Mouse (Mus musculus) layer of hippocampus, adult 11-12 months (tissue): Measurements from ENCODE around the gene Pde4d.
A peak's percentile ranks its signal among the peaks of the same experiment; 100 is the strongest.

Experiments
- DNase-seq: peaks from one replicate; pipeline ENCODE4 v3.0.0; 2022; ENCODE audit warnings: low spot score

Pde4d gene

DNA sequence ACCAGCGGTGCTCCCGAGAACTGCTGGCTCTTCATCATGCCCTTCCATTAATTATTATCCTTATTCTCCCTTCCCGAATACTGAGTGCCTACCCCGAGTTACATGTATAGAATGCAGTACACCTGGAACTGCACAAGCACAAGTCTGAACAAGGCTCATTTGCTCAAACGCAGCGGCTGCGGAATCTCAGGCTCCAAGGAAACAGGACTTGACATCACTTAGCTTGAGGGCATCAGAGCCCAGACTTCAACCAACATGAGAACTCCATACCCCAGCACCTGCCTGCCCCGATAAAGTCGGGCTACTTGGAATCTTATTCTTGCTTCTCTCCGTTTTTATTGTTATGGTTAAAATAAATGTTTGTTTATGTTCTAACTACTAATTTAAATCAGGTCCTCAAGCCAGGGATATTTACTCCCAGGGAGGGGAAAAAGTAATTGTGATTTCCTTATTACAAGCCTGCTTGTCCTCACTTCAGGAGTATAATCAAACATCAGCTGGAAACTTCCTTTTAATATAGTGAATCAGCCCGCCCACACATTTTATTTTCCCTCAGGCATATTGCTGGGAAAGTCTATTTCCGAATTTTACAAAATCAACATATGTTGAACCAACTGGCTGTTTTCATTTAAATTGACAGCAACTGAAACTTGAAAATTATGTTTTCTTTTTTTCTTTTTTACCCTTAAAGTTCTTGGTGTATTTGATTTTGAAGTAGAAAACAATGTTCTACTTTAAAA, 849.9 kb downstream of the Pde4d start:
- DNase-seq, result peak; percentile 9

DNA sequence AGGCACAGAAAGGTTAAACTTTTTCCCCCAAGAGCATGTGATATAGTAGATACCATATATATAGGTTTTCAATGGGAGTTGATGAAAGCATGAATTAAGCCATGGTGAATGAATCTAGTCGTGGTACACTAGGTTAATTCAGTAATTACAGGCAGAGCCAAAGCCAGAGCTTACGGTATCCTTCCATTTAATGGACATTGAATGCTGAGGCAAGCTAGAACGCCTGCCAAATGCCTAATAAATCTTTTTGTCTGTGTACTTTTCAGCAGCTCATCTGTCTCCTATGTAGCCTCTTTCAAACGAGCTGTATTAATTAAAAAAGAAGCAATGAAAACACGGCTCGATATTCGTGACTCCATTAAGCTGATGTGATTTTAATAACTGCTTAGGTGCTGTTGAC, 862.8 kb downstream of the Pde4d start:
- DNase-seq, result no peak

DNA sequence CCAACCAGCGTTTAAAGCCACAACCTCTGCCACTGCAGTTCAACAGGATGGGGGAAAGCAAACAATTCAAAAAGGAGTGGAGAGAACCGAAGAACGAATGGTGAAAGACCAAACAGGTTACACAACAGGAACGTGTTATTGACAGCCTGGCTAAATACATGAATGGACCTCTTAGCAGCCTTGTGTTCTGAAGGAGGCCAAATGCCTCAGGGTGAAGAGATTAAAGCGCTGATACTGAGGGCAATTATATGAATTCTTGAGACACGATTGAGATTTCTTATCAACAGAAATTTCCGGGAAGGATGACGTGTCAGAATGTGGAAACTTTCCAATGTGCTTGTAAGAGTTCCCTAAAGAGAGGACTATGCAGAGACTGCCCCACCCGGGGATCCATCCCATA, 865.9 kb downstream of the Pde4d start:
- no peak for DNase-seq

DNA sequence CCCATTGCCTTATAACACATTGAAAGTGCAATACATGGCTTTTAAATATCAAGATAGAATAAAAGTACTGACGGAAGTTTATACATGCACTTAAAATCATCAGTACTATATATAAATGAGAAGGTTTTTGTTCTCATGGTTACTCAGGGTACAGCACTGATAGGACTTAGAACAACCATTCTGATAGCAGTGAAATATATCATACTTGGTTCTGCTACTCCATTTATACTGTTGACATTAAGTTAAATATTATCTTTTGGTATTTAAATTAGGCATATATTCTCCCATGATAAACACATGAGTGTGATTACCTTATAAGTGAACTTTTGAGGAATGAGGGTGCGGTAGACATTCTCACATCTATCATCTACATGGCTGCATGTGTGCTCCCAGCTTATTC, 867.9 kb downstream of the Pde4d start:
- DNase-seq, result no peak

DNA sequence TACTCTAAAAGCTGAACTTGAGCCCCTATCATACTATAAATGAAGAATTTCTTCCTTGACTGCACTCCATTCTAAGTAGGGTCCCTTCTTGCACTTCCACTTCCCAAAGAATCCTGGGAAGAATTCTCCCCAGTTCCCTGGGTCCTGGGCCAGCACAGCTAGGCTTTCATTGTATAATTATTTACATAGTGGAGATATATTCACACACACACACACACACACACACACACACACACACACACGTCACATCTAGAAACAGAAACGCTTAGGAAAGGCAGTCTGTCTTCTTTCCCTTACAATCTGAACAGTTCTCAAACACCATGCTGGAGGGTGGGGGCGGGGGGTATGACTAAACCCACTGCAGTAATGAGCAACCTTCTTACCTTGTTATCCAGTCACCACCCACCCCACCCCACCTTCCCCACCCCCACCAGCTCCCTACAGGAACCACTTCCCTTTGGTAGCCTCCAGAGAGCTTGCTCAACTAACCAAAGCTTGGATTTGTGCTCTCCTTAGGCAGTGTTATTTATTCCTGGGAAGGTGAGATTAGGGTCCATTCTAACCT, 868.8 kb downstream of the Pde4d start:
- DNase-seq, result no peak

DNA sequence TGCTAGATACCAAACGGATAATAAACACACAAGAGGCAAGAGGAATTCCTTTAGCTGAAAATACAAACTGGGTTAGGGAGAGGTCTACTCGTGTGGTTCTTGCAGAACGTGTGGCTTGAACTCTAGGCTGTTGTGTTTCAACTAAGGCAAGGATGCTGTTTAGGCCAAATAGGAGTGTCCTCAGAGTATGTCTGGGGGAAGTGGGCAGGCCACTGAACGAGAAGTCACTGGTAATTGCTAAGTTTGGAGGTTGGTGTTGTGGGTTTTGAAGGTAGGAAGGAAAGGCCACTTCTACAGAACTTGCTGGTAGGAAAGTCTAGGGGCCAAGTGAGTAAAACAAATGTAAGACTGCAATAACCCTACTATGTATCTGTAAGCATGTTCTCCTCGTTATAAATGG, 876.3 kb downstream of the Pde4d start:
- no peak for DNase-seq

DNA sequence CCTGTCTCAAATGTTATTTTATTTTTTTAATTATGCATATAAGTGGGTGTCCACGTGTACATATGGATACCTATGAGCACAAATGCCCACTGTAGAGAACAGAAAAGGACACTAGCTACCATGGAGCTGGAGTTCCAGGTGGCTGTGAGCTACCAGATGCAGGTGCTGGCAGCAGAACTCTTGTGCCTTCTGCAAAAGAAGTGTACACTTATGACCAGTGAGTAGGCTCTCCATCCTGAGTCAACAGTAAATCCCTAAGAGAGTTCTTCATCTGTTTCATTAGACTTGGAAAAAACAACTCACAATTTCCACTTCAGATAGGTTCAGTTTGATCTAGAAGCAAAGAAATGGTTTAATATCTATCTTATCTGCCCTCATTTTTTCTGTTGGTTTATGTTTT, 881.8 kb downstream of the Pde4d start:
- DNase-seq, result no peak

DNA sequence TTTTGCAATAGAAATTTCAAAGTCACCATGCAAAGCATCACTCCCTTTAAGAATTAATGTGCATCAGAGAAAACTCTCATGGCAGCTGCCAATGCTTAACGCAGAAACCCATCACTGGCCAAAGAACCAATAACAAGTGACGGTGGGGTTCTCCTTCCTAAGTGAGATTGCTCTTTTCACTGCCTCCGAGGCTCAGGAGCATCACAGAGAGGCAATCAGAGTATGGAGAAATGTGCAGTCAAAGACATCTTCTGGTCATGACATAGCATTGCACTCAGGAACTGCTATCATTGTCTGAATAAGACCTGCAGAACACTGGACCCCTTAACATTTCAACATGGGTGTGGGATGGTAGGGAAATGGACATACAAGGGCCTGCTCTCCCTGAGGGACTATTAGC, 892.2 kb downstream of the Pde4d start:
- DNase-seq, result no peak

DNA sequence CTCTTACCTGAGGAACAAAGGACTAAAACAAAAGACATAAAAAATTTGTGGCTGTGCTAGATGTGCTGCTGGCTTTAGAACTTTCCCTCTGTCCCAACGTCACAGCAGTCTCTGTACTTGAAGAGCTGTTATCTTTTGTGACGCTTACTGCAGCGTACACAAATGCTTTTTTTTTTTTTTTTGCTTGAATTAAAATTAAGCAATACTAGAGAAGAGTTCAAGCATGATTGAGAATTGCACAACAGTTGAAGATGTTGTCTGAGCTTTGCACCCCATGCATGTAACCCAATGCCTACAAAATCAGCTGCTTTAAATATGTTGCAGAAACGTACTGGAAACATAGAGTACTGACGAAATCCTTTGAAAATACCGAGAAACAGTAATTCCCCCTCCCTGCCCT, 892.7 kb downstream of the Pde4d start:
- no peak for DNase-seq

DNA sequence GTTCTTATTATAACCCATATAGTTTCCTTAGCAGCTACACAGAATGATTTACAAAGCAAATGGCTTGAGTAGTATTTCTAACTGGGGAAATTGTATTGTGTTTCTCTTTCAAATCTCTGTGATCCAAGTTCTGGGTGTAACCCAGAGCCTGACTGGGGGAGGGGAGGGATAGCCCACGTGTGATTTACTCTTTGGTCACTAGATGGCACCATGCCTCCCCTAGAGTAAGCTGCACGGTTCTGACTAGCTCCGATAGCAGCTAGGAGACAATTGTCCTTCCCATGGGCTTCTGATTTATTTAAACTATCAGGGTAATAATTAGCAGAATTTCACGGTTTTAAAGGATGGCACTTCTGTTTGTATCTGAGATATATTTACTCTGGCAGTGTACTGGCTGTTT, 893.8 kb downstream of the Pde4d start:
- DNase-seq, result peak; percentile 85

DNA sequence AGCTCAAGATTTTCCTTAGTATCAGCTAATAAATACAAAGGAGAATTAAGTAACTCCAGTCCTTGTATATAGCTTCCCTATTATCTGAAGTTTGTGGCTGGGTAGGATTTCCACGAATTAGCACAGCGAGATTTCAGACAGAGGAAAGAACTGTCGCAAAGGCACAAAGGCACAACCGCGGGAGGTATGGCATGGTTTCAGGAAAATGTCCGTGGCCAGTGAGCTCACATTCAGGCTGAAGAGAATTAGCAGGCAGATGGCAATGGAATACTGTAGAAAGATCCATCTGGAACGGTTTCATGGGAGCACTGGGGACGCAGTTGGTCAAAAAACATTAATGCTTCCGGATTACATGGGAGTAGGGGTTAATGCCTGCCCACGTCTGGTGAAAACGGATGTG, 898.0 kb downstream of the Pde4d start:
- DNase-seq, result no peak

DNA sequence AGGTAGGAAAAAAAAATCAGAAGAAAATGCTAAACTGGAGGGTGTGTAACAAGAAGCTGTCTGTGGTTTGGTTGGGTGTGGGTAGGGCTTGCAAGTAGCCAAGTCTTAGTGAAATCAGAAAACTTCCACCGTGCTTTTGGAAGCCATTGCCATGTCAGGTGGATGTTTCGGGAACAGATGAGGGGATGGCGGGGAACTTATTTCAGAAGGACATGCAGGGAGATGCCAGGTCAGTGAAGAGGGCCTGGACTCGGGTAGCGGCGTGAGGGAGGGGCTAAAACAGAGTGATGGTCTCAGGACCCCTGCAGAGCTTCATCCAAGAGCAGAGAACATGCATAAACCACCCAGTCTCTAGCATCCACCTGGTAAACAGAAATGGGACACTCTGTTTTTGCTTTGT, 898.6 kb downstream of the Pde4d start:
- no peak for DNase-seq

DNA sequence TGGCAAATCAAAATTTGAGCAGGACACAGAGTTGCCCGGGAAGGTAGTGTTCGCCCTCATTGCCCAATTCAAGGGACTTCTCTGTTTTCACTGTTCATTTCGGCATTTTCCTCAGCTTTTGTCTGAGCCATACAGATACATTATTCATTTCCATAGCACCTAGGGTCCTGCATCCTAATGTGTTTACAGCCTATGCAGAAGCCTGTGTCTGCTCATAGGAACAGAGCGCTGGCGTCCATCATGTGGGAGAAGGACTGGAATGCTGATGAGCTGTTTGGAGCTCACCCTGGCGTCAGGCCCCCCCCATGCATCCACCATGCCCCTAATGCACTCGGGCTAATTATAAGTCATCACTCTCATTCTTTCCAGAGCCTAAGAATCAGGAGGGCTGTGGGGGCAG, 900.4 kb downstream of the Pde4d start:
- DNase-seq, result no peak

DNA sequence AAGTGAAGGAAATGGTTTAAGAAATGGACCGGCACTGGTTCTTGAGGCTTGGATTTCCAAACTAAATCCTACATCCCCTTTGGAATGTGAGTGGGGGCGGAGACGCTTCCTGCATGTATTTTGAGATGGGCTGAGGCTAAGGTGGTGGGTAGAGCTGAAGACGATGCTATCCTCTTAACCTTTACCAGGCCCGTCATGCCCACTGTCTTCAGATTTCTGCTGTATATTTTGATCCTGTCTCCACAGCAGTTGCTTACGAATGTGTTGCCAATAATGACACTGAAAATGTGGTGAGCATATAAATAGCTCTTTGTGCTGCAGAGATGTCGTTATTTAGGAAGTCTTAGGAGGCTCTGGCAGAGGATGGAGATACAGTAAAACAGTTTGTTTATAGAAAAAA, 904.3 kb downstream of the Pde4d start:
- no peak for DNase-seq

DNA sequence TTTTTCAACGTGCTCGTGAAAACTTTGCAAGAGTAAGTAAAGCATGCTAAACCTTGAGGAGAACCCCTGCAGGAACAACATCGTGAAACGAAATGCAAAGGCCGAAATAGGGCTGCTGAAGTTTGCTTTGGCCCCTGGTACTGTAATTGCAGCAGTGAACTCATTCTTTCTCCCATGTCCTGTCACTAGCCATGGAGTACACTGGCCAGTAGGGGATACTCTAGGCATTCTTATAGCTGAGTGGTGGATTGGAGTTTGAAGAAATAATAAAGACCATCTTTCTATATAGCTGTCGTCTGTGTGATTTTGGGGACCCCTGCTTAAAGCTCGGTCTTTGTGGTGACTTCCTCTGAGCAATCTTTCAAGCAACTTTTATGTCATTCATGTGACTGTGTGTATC, 906.5 kb downstream of the Pde4d start:
- DNase-seq, result no peak

DNA sequence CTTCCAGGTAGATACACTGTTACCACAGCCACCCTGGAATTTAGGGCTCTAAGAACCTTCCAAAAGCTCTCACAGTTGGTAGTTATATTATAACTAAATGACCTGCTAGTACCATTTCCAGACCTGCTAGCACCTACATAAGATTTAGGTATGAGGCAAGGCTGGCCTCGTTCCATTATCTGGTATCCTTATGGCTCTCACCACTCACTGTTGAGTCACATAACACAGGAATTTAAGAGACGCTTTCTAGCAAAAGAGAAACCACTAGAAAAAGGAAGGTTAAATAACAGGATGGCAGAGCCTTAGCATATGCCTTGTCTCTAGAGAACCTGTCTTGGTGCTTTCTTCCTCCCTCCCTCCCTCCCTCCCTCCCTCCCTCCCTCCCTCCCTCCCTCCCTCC, 910.2 kb downstream of the Pde4d start:
- no peak for DNase-seq

DNA sequence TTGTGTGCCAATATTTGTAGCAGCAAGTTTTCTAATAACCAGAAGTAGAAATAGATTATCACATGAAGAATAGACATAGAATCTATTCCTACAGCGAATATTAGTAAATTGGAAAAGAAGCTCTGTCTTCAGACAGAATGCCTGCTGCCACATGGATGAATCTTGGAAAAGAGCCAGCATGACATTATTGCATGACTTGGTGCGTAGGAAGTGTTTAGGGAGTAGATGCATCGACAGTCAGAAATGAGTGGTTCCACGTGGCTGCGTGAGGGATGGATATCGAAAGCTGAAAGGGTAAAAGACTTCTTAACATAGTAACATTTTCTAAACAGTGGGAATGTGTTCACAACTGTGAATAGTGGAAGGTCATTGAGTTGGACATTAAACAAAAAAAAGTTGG, 912.6 kb downstream of the Pde4d start:
- DNase-seq, result no peak

DNA sequence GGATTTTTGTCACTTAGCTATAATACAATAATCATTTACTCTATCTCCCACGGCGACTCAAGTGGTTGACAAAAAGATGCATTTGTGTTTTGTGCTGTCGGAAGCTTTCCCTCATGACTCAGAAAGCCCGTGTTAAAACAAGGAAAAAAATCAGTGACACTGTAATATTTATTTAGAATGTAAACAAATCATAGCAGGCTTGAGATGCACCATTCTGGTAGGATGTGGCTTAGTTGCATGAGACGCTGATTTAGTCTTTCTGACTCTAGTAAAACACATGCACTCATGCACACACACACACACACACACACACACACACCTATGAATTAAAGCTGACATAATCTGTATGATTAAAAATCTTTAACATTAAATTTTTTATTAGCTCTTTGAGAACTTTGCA, 924.7 kb downstream of the Pde4d start:
- no peak for DNase-seq

DNA sequence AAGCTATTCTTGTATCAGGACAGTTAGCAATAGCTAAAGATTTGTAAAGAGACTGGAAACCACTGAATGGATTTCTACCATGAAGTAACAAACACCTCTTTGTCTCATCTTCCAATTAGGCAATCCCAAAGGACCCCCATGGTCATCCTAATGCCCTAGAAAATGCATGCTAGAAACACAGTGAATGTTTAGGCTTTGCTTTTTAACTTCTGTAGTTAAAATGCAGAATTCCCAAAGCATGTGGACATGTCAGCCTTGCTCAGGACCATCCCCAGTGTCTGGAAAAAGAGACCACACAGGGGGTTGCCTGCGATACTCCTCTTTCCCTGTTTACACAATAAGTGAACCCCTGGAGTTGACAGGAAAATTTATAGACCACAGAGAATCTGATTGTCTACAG, 926.9 kb downstream of the Pde4d start:
- DNase-seq, result no peak

DNA sequence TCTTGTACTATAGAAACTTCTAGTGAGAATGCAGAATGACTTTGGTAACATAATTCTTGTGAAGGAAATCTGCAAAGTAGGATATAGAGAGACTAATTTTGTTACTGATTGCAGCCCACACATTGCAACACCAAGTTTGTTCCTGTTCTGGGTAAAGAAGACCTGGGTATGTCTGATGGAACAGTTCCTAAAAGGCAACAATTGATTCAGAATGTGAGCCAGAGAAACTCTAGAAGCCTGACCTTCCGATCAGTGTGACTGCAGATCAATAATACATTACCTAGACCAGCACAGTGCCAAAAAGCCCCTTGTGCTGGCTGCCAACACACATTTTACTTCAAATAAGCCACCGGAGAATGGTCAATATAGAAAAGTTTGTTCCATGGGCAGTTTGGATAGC, 930.4 kb downstream of the Pde4d start:
- no peak for DNase-seq

DNA sequence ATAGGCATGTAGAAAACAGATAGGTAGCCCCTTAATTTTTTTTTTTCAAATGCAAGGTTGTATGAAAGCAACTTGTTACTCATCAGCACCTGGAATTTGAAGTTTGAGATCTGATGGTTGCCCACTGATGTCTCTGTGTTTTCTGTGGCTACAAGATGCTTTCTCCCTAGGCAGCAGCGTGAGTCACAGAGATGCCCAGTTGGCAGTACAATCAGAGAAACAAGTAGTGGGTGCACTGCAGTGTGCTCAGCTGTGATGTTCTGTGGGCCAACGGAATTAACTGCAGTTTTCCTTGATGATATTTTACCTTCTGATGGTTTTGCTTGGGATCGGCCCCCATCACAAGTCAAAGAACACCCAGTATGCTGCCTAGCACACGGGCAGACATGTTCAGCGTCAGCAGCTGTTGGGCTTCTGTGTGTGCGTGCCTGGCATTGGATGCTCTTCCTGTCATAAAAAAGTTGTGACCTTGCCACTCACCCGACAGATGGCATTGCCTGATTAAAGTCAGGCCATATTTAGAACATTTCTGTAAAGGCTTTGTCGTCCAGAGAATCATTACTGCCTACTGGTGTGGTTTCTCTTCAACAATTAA, 939.0 kb downstream of the Pde4d start:
- peak; percentile 19 for DNase-seq

DNA sequence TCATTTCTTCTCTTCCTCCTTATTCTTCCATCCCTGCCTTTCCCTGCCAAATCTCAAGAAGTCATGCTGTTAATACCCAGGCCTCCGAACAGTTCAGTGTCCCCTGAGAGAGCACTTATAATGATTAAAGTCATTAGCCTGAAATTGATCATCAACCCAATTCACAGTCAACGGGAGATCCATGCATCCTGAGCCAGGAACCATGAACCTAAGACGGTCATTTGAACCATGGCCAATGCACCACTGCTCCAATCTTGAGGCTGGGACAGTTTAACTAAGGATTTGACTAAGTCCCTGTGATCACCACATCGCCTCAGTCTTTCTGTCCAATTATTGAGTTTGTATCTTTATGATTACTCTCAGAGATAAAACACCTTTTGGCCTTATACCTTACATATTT, 952.6 kb downstream of the Pde4d start:
- DNase-seq, result no peak

DNA sequence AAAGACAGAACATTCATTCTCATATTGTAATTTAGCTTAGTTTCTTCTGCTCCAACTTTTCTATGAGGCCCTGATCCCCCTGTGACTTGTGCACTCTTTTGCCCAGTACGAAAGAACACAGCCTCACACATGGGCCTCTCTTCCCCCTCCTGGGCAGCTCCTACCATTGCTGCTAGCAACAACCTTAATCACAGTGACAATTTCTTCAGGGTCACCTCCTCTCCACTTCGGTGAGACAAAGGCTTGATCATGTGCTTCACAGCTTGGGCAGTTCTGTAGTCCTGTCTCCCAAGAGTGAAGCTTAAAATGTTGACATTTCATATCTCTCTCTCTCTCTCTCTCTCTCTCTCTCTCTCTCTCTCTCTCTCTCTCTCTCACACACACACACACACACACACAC, 953.2 kb downstream of the Pde4d start:
- no peak for DNase-seq

DNA sequence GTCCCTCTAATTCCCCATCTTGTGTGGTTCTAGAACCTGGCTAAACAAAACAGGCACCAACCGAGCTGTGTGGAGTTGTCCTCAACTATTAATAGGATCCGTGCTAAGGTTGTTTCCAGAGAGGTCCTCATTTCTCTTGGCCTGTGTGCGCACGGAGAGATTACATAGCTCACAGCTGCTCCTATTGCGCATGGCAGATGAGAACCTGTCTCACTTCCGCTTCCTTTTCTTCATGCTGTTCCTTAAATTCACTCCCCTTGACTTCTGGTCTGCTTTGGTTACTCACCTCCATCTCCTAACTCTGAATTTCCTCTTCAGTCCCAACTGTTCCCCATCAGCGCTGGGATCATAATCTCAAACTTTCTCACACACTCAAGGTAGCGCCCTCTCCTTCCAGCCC, 956.6 kb downstream of the Pde4d start:
- DNase-seq, result no peak
